Mouse (Mus musculus): Measurements from ENCODE around the gene Pi4k2a.

DNA sequence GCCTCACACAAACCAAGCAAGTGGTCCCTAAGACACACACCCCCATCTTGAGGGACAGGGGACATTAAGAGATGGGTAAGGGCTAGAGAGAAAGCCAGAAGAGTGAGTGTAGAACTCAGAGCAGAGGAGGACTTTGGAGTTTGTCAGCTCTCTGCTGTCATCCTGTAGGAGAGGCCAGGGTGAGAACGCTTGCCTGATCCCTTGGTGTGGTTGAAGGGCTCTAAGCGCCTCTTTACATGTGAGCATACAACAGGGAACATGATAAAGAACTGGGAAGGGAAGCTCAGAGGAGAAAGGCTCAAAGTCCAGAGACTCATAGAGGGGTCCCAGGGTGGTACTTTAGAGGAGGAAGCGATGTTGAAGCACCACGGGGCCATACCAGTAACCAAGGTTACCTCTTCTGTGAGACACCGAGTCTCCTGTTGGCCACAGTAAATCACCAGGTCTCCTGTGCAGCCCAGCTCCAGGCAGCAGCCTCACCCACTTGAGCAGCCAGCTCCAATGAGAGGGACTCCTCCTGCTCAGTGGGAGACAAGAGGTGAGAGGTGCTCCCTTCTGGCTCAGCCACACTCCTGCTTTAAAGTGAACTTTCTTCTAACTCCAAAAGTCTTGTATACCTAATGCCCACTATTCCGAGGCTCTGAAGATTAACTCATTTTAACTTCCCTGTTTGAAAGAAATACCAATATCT is 33.4 kb upstream of the Pi4k2a start:
- TF ChIP-seq CTCF (IDR thresholded peaks at IDR 0.05) (no peak), EP300 (IDR thresholded peaks at IDR 0.05) (no peak)

Measured in lung, postnatal 0 days (tissue).